Mouse (Mus musculus) hindbrain, embryonic 16.5 days (tissue): ENCODE measurements around the gene Cd300lg. TPM values are rescaled to one million over a fixed set of nuclear protein-coding genes. Genes with fewer than 3 reads are reported as not detected.

Source experiments
- ATAC-seq: fragments of 200-750 bp; cut with Nextera tagmentation; 2 replicates; pipeline ENCODE4 v1.8.0; 2017; ENCODE audit warnings: moderate TSS enrichment, moderate library complexity
- H3K27ac ChIP-seq: fragments of 300-500 bp; sonication (generic); 2 replicates; pipeline ENCODE4 v1.5.1; 2014; ENCODE audit warnings: low read depth, mild to moderate bottlenecking, control low read depth, low read length, moderate library complexity
- H3K27me3 ChIP-seq: fragments of 300-500 bp; sonication (generic); replicated peaks from 2 replicates; pipeline ENCODE4 v1.6.1; 2014; ENCODE audit warnings: low read length; ENCODE audit not compliant: control insufficient read depth, insufficient read depth
- H3K36me3 ChIP-seq: fragments of 300-500 bp; sonication (generic); 2 replicates; pipeline ENCODE4 v1.6.1; 2014; ENCODE audit warnings: mild to moderate bottlenecking, low read length, moderate library complexity, mixed read lengths; ENCODE audit not compliant: control insufficient read depth, insufficient read depth
- H3K4me1 ChIP-seq: fragments of 300-500 bp; sonication (generic); 2 replicates; pipeline ENCODE4 v1.6.1; 2014; ENCODE audit warnings: low read depth, low read length; ENCODE audit not compliant: control insufficient read depth, insufficient read depth
- H3K4me2 ChIP-seq: fragments of 300-500 bp; sonication (generic); 2 replicates; pipeline ENCODE4 v1.6.1; 2014; ENCODE audit warnings: mild to moderate bottlenecking, low read length, control low read depth, moderate library complexity
- H3K4me3 ChIP-seq: fragments of 300-500 bp; sonication (generic); 2 replicates; pipeline ENCODE4 v1.5.1; 2014; ENCODE audit warnings: mild to moderate bottlenecking, low read length, control low read depth, moderate library complexity
- H3K9ac ChIP-seq: fragments of 300-500 bp; sonication (generic); 2 replicates; pipeline ENCODE4 v1.6.1; 2014; ENCODE audit warnings: low read depth, mild to moderate bottlenecking, control low read depth, low read length, moderate library complexity
- H3K9me3 ChIP-seq: fragments of 300-500 bp; sonication (generic); 2 replicates; pipeline ENCODE4 v1.6.1; 2014; ENCODE audit warnings: mild to moderate bottlenecking, low read length, moderate library complexity; ENCODE audit not compliant: control insufficient read depth
- WGBS: fragments of 180-500 bp; shearing (Covaris S2); extraction: QIAGEN DNeasy Blood & Tissue Kit; methylation state at CpG from one replicate; pipeline ENCODE4 v1.1.7; 2014; 5-methylcytosine and 5-hydroxymethylcytosine counted together
- polyA plus RNA-seq: library from polyadenylated mRNA; unstranded; fragments of >200 nt; fragmentation: Nextera tagmentation; extraction: Ambion mirVana; gene quantifications from 2 replicates; pipeline ENCODE4 v1.2.1, GENCODE M21; 2015

Cd300lg gene
- polyA plus RNA-seq, 1 experiment from 2014 or later, result 0.54 TPM

DNA sequence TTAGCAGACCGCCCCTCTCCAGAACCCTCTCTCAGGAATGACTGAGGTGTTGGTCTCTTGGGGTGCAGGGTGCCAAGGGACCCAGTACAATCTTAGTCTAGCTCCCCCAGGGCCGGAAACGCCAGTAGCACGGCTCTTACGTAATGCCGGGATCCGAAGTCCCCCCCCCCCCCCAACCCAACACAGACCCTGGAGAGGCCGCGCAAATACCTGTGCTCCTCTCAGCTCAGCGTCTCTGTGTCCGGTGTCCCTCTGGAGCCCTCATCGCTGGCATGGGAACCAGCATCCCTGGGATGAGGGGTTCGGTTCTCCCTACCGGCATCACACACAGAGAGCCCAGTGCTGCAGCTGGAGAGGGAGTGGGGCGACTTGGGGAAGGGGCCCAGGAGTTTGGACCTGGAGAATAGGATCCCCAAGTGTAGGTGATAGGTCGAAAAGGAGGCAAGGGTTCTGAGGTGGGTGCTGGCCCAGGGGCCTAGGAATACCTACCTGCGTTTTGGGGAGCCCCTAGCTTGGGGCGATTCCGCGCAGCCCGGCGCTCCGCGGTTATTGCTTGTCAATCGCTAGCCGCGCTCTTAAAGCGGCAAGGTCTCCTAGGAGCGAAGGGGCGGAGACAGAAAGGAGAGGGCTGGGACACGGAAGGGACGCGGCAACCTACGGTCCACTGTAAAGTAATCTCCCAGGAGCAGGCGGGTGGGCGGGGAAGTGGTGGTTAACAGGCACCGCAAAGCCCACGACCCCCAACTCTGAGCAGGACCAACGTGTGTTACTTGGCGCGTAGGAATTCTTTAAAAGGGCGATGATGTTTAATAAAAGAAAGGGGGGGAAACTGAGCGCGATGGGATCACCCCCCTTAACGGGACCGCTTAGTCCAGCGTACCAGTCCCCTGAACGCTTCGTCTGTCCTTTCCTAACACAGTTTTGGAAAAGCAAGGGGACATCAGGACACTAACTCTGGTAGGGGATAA is 46.9 kb downstream of the Cd300lg start, which contains the start of gene Mpp2:
Mpp2 (minus strand) TSS at position 585 of the 968 bp plus-strand sequence.
- peak within 1 kb of the TSS; percentile 72 for H3K4me2 ChIP-seq
- peak within 1 kb of the TSS; percentile 97 for H3K27ac ChIP-seq
- peak within 1 kb of the TSS; percentile 80 for H3K4me3 ChIP-seq
- no peaks in the 10 kb centered on the region for H3K9me3 ChIP-seq
- peaks cover 4% of the 10 kb centered on the region; the same call in 1 of the 2 replicates for H3K36me3 ChIP-seq
- peak within 1 kb of the TSS; percentile 87 for H3K9ac ChIP-seq
- peaks cover 16% of the 10 kb centered on the region for H3K4me1 ChIP-seq
- H3K27me3 ChIP-seq, result no peaks in the 10 kb centered on the region
- peak; percentile 66 for ATAC-seq
- WGBS, result under 1% methylated on average over 49 of the region's 49 CpGs

DNA sequence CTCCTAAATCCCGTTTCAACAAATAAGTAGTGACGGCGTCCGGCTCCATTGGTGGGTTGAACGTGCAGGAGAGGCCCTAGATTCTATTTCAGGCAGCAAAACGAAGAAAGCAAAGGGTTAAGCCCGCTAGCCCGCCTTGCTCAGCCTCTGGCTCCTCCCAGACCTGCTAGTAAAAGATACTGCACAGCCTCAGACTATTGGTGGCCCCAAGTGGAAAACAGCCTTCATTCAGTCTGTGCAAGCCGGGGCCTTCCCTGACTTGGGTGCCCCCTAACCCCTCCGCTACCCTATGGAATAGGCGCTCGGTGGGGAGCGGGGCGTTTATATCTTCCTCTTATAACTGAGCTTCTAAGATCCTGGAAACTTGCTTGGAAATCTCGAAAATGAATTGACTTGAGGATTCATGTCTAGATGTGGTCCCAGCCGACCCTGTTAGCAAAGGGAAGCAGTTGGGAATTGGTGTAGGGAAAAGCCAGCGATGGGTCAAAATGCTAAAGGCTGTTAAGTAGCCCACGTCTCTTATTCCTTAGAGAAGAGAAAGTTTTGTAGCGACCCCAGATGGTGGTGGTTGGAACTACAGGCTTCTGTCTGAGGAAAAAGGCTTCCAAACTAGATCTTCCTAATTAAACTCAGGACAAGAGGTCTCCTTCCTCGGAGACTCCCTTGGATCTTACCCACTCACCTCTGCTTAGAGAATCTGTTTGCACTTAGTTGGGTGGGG is 47.9 kb downstream of the Cd300lg start:
- Histone ChIP-seq H3K9ac (peak overlapping the region; percentile 87), H3K4me2 (peak overlapping the region; percentile 72), H3K27ac (peak overlapping the region; percentile 97), H3K9me3 (no peaks in the 10 kb centered on the region), H3K4me1 (peaks cover 14% of the 10 kb centered on the region), H3K27me3 (no peaks in the 10 kb centered on the region), H3K4me3 (peak overlapping the region; percentile 80), H3K36me3 (peaks cover 4% of the 10 kb centered on the region; the same call in 1 of the 2 replicates)
- peak; percentile 46 for ATAC-seq
- under 1% methylated on average over 20 of the region's 20 CpGs for WGBS

DNA sequence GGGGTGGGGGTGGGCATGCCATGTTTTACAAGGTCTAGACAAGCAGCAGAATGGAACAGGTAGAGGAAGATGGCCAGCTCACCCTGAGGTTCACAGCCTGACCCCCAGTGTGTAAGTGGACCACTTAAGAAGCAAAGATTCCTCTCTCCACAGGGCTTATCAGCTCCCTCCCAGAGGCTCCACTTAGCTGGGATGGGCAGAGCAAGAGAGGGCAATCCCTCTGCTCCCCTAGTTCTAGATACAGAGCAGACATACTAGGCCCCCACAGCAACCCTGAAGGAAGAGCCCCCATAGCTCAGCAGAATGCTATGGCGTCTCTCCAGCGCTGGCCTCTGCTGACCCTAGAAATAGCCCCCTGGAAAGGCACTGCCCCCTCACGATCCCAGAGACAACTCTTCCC is 54.4 kb downstream of the Cd300lg start:
- Histone ChIP-seq H3K9ac (no peak overlapping the region), H3K4me2 (no peak overlapping the region), H3K27me3 (no peaks in the 10 kb centered on the region; the same call in 1 of the 2 replicates), H3K4me1 (peaks cover 2% of the 10 kb centered on the region), H3K36me3 (no peaks in the 10 kb centered on the region), H3K4me3 (no peak overlapping the region), H3K27ac (no peak overlapping the region), H3K9me3 (no peaks in the 10 kb centered on the region)
- 68% methylated on average over 3 of the region's 3 CpGs for WGBS
- ATAC-seq, result no peak

DNA sequence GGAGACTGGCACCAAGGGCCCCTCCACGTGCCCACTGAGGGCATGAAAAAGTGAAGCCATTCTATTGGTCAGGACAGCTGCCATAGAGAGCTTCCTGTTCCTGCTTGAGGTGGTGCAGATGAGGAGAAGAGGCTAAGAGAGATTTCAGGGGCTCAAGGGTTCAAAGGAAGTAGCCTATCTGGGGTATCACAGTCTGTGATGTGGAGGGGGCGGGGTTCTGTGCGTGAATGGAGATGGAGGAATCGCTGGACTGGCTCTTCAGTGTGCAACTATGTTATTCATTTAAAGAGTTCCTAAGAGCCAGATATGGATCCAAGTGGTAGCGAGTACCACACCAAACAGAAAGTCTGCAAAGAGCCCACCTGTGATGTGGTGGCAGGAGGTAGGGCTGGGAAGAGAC is 55.1 kb downstream of the Cd300lg start:
- ATAC-seq, result no peak
- Histone ChIP-seq H3K4me1 (peaks cover 2% of the 10 kb centered on the region), H3K4me3 (no peak overlapping the region), H3K36me3 (no peaks in the 10 kb centered on the region), H3K4me2 (peak overlapping the region; percentile 55), H3K27me3 (no peaks in the 10 kb centered on the region; the same call in 1 of the 2 replicates), H3K9me3 (no peaks in the 10 kb centered on the region), H3K27ac (no peak overlapping the region), H3K9ac (peak overlapping the region; percentile 51; the same call in 1 of the 2 replicates)
- WGBS, result 73% methylated on average over 5 of the region's 5 CpGs

DNA sequence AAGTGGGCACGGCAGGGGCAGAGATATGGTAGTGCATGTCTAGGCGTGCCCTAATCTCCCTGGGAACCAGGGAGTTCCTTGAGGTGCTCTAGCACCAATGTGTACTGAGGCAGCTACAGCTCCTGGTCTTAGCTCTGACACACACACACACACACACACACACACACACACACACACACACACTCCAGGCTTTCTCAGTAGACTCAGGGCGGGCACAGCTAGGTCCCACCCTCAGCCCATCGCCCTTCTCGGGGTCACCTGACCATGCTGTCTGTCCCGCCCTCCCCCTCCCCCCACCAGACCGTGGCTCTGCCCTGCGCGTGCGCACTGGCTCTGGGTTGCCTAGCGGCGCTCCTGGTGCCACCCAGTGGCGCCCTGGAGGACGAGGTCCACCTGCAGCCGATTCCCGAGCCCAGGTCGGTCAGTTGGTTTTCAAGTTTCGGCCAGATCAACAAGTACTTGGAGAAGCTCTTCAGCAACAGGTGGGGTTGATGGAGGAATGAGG is 55.6 kb downstream of the Cd300lg start:
- H3K27ac ChIP-seq, result no peak overlapping the region
- peaks cover 2% of the 10 kb centered on the region for H3K4me1 ChIP-seq
- no peaks in the 10 kb centered on the region for H3K36me3 ChIP-seq
- WGBS, result 7% methylated on average over 16 of the region's 18 CpGs
- peak overlapping the region; percentile 51; the same call in 1 of the 2 replicates for H3K9ac ChIP-seq
- ATAC-seq, result peak; percentile 93
- peak overlapping the region; percentile 55 for H3K4me2 ChIP-seq
- H3K4me3 ChIP-seq, result peak overlapping the region; percentile 34
- H3K27me3 ChIP-seq, result no peaks in the 10 kb centered on the region; the same call in 1 of the 2 replicates
- H3K9me3 ChIP-seq, result no peaks in the 10 kb centered on the region

DNA sequence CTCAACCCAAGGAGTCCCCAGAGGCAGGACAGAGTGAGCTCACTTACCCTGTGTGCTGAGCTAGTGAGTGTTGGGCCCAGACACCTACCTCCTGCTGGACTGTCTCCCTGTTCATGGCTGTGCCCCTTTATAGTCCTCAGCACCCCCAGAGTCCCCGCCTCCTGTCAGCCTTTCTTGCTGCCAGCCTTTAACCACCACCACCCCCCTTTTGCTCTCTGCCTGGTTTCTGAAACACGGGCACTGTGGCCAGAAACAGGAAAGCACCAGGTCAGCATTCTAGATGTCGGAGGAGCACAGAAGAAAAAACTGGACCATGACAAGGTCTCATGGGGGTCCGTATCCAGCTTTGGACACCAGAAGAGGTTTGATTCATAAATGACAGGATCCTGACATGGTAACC is 59.9 kb downstream of the Cd300lg start, which contains the start of gene Ppy:
Ppy (minus strand) TSS at position 101 of the 400 bp plus-strand sequence.
- no peak within 1 kb of the TSS for H3K9ac ChIP-seq
- peaks cover 2% of the 10 kb centered on the region for H3K4me1 ChIP-seq
- no peak for ATAC-seq
- H3K4me2 ChIP-seq, result no peak within 1 kb of the TSS
- H3K4me3 ChIP-seq, result no peak within 1 kb of the TSS
- H3K36me3 ChIP-seq, result no peaks in the 10 kb centered on the region
- no peak within 1 kb of the TSS for H3K27ac ChIP-seq
- peaks cover 21% of the 10 kb centered on the region for H3K27me3 ChIP-seq
- no peaks in the 10 kb centered on the region for H3K9me3 ChIP-seq
- WGBS, result 75% methylated on average over 4 of the region's 4 CpGs

DNA sequence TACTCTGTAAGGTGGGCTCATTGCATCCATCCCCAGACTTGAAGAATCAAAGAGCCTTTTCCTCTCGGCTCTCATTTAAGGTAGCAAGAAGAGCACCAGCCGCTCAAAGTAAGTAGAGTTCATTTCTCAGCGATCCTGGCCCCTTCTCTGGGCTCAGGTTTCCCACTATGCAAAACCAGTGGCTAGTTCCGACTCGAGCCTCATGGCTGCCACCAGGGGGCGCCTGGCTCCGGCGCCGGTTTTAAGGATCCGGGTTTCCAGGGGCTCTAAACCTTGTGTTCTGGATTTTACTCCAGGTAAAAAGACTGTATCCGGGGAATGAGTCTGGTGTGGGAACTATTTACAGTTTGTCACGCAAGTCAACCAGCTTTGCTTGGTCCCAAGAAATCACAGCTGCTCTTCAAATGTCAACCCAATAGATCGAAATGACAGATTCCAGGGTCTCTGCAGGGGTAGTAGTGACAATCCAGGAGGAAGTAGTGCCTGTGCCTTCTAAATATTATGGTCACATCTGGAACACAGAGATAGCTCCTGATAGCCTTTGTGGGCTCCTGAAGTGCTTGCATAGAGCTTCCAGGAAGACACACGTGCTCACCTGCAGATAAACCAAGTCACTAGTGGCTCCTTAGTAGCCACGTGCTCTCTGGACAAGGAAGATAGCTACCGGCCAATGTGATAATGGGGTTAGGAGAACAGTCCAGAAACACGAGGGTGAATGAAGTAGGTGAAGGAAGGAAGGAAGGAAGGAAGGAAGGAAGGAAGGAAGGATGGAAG is 61.4 kb downstream of the Cd300lg start:
- H3K9me3 ChIP-seq, result no peaks in the 10 kb centered on the region
- no peak overlapping the region for H3K4me3 ChIP-seq
- peaks cover 3% of the 10 kb centered on the region for H3K4me1 ChIP-seq
- whole genome bisulfite sequencing, result 20% methylated on average over 17 of the region's 17 CpGs
- no peak overlapping the region for H3K9ac ChIP-seq
- no peak overlapping the region for H3K4me2 ChIP-seq
- no peak overlapping the region for H3K27ac ChIP-seq
- no peak for ATAC-seq
- H3K36me3 ChIP-seq, result no peaks in the 10 kb centered on the region
- peaks cover 33% of the 10 kb centered on the region for H3K27me3 ChIP-seq
